Mouse (Mus musculus) bone marrow, adult 2 months (tissue): Measurements from ENCODE around the gene Ankrd6. TPM values are rescaled to one million over a fixed set of nuclear protein-coding genes. Genes with fewer than 3 reads are reported as not detected.

Source experiments
- H3K27ac ChIP-seq: fragments of 200-500 bp; 2 replicates; pipeline ENCODE4 v1.5.1; 2012; ENCODE audit warnings: low read depth, mild to moderate bottlenecking, control low read depth, inconsistent platforms, low read length; ENCODE audit not compliant: control insufficient read depth, poor library complexity, insufficient read depth
- H3K4me1 ChIP-seq: fragments of 200-500 bp; 2 replicates; pipeline ENCODE4 v1.6.1; 2011; ENCODE audit warnings: low read length; ENCODE audit not compliant: control insufficient read depth, insufficient read depth
- H3K4me3 ChIP-seq: fragments of 200-500 bp; replicated peaks from 2 replicates; pipeline ENCODE3; 2011; ENCODE audit warnings: mild to moderate bottlenecking, low read depth, low read length, control low read depth; ENCODE audit not compliant: control insufficient read depth
- CTCF ChIP-seq: fragments of 200-500 bp; IDR thresholded peaks from 2 replicates; pipeline ENCODE4 v1.5.1; 2011; ENCODE audit warnings: low read length, control low read depth; ENCODE audit not compliant: control insufficient read depth, insufficient read depth
- POLR2A ChIP-seq: fragments of 200-500 bp; IDR thresholded peaks from 2 replicates; pipeline ENCODE4 v1.6.1; 2011; ENCODE audit warnings: low read depth, mild to moderate bottlenecking, control low read depth, low read length, borderline replicate concordance; ENCODE audit not compliant: control insufficient read depth
- WGBS: fragments of 180-500 bp; shearing (Covaris S2); methylation state at CpG from one replicate; pipeline ENCODE4 v1.1.7; 2018; 5-methylcytosine and 5-hydroxymethylcytosine counted together
- polyA plus RNA-seq: library from polyadenylated mRNA; stranded (reverse); fragments of >200 nt; gene quantifications from 2 replicates; pipeline ENCODE4 v1.2.4, GENCODE M21; 2011; ENCODE audit warnings: low replicate concordance; ENCODE audit not compliant: missing spikeins, insufficient read depth, insufficient read length

Gene Ankrd6
- polyA plus RNA-seq, 1 experiment = 2.2 TPM

- TF ChIP-seq POLR2A = no peak
- TF ChIP-seq CTCF = no peak
- Histone ChIP-seq H3K4me3 (no peak overlapping the region), H3K4me1 (peaks cover 2% of the 10 kb centered on the region; the same call in 1 of the 2 replicates), H3K27ac (no peak overlapping the region)
- 78% methylated on average over 5 of the region's 5 CpGs for WGBS
Measured at GRCm38 (mm10) chr4:32853609-32854188, 96.9 kb downstream of the Ankrd6 start.

GRCm38 (mm10) chr4:32852819-32853218 is 97.8 kb downstream of the Ankrd6 start:
- Histone ChIP-seq H3K4me1 (peaks cover 2% of the 10 kb centered on the region; the same call in 1 of the 2 replicates), H3K4me3 (no peak overlapping the region), H3K27ac (no peak overlapping the region)
- WGBS = 69% methylated on average over 6 of the region's 6 CpGs
- TF ChIP-seq CTCF = no peak
- no peak for TF ChIP-seq POLR2A

GRCm38 (mm10) chr4:32852294-32852693 is 98.3 kb downstream of the Ankrd6 start:
- TF ChIP-seq CTCF (no peak), POLR2A (no peak)
- 91% methylated on average over 8 of the region's 8 CpGs for WGBS
- Histone ChIP-seq H3K4me1 (peaks cover 2% of the 10 kb centered on the region; the same call in 1 of the 2 replicates), H3K27ac (no peak overlapping the region), H3K4me3 (no peak overlapping the region)

- WGBS = 81% methylated on average over 3 of the region's 3 CpGs
- H3K27ac ChIP-seq = no peak overlapping the region
- TF ChIP-seq CTCF (no peak), POLR2A (no peak)
- H3K4me1 ChIP-seq = no peaks in the 10 kb centered on the region
- H3K4me3 ChIP-seq = no peak overlapping the region
Measured at GRCm38 (mm10) chr4:32838401-32838800, 112.2 kb downstream of the Ankrd6 start.

DNA sequence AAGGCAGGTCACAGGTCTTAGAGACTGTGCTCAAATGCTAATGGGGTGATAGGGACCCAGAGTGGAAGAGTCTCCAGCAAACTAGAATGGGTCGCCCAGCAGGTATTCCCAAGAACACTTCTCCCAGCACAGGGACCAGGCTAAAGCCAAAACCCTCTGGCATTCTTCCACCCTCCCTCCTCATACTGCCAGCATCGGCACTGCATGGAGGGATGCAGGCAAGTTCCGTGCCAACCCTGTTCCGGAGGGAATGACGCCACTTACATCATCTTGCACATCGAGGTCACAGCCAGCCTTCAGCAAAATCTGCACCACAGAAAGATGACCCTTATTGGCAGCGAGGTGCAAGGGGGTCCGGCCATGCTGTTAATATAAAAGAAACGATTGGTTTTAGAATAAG is 114.6 kb downstream of the Ankrd6 start:
- no peak for TF ChIP-seq POLR2A
- no peak for TF ChIP-seq CTCF
- Histone ChIP-seq H3K4me3 (no peak overlapping the region), H3K4me1 (no peaks in the 10 kb centered on the region), H3K27ac (no peak overlapping the region)
- WGBS = 83% methylated on average over 9 of the region's 9 CpGs

GRCm38 (mm10) chr4:32834541-32834940 is 116.1 kb downstream of the Ankrd6 start:
- 78% methylated on average over 3 of the region's 3 CpGs for WGBS

GRCm38 (mm10) chr4:32833494-32834282 is 117.0 kb downstream of the Ankrd6 start:
- Histone ChIP-seq H3K4me3 (no peak overlapping the region), H3K27ac (no peak overlapping the region), H3K4me1 (no peaks in the 10 kb centered on the region)
- TF ChIP-seq POLR2A (no peak), CTCF (no peak)
- 59% methylated on average over 17 of the region's 17 CpGs for WGBS

More at GRCm38 (mm10) chr4:32834541-32834940, 116.1 kb downstream of the Ankrd6 start:
- no peak overlapping the region for H3K4me3 ChIP-seq
- H3K27ac ChIP-seq = no peak overlapping the region
- no peaks in the 10 kb centered on the region for H3K4me1 ChIP-seq
- TF ChIP-seq POLR2A (no peak), CTCF (no peak)

GRCm38 (mm10) chr4:32829316-32829715 is 121.3 kb downstream of the Ankrd6 start:
- 75% methylated on average over 10 of the region's 10 CpGs for whole genome bisulfite sequencing
- TF ChIP-seq CTCF (no peak), POLR2A (no peak)
- Histone ChIP-seq H3K4me3 (no peak overlapping the region), H3K27ac (no peak overlapping the region), H3K4me1 (no peaks in the 10 kb centered on the region)
